Mouse (Mus musculus): ENCODE measurements at regions not wholly inside any gene's neighbourhood (a gene's known extent, or its start where the extent isn't known, plus 50 kb on each side); places are given as distances from the start of the nearest gene placed in this dataset.
A peak's percentile ranks its signal among the peaks of the same experiment; 100 is the strongest.

DNA sequence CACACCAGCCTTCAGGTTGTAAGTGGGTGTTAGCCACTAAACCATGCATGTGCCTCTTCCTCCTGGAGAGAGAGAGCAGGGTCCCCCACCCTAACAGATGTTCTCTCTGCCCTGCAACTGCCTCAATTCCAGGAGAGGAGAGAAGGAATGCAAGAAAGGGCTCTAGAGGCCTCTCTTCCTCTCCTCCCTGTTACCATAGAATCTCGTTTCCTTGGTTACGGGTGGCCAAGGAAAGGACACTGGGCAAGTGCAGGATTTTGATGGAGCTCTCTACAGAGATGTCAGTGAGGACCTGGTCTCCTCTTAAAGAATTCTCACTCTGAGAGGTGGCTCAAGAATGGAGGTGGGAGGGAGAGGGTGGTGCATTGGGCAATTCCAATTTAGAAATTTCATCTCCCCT is 275.4 kb upstream of the N4bp1 start:
- DNase-seq (ENCODE audit: low spot score) (no peak), ATAC-seq (replicated peaks; ENCODE audit: low FRiP score, low read depth) (no peak)
- no peak overlapping the region for H3K4me3 ChIP-seq (replicated peaks; ENCODE audit: low read depth, low read length)
- no peaks in the 10 kb centered on the region for H3K4me1 ChIP-seq (replicated peaks; ENCODE audit: insufficient read depth, low read length)
- no peak overlapping the region for H3K27ac ChIP-seq
- WGBS, result 81% methylated on average over 2 of the region's 2 CpGs
- no peak overlapping the region for H3K9ac ChIP-seq (ENCODE audit: low read depth, low read length)
- H3K36me3 ChIP-seq (ENCODE audit: insufficient read depth, low read length), result no peaks in the 10 kb centered on the region
- H3K9me3 ChIP-seq (replicated peaks; ENCODE audit: low read length), result no peaks in the 10 kb centered on the region
- H3K27me3 ChIP-seq (ENCODE audit: insufficient read depth, low read length), result no peaks in the 10 kb centered on the region
- no peak for TF ChIP-seq CTCF (IDR thresholded peaks at IDR 0.05; ENCODE audit: low read depth)
- no peak overlapping the region for H3K4me2 ChIP-seq (ENCODE audit: low read length)

DNA sequence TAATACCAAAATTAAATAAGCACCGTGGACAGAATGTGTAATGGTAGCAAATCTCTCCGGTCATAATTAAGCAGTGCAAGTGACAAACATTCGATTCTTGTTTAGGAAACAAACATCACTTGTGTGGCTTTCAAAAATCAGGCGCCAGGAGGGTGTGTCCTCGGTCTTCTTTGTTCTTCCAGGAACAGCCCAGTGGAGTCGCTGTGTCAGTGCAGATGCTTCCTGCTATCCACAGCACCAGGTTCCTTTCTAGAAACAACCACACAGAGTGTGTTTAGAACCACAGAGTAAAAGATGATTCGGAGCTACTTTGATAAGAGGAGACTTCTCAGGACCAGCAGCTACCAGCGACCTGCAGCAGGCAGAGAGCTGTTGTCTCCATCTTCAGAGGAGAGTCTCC is 273.3 kb upstream of the N4bp1 start:
- Histone ChIP-seq H3K27ac (no peak overlapping the region), H3K4me3 (replicated peaks; ENCODE audit: low read depth, low read length) (no peak overlapping the region), H3K4me2 (ENCODE audit: low read length) (no peak overlapping the region), H3K9me3 (replicated peaks; ENCODE audit: low read length) (no peaks in the 10 kb centered on the region), H3K9ac (ENCODE audit: low read depth, low read length) (no peak overlapping the region), H3K27me3 (ENCODE audit: insufficient read depth, low read length) (no peaks in the 10 kb centered on the region), H3K4me1 (replicated peaks; ENCODE audit: insufficient read depth, low read length) (no peaks in the 10 kb centered on the region), H3K36me3 (ENCODE audit: insufficient read depth, low read length) (no peaks in the 10 kb centered on the region)
- WGBS, result 57% methylated on average over 8 of the region's 8 CpGs
- no peak; the same call in 1 of the 2 replicates for TF ChIP-seq CTCF (IDR thresholded peaks at IDR 0.05; ENCODE audit: low read depth)
- ATAC-seq (replicated peaks; ENCODE audit: low FRiP score, low read depth) (no peak), DNase-seq (ENCODE audit: low spot score) (peak; percentile 6)

DNA sequence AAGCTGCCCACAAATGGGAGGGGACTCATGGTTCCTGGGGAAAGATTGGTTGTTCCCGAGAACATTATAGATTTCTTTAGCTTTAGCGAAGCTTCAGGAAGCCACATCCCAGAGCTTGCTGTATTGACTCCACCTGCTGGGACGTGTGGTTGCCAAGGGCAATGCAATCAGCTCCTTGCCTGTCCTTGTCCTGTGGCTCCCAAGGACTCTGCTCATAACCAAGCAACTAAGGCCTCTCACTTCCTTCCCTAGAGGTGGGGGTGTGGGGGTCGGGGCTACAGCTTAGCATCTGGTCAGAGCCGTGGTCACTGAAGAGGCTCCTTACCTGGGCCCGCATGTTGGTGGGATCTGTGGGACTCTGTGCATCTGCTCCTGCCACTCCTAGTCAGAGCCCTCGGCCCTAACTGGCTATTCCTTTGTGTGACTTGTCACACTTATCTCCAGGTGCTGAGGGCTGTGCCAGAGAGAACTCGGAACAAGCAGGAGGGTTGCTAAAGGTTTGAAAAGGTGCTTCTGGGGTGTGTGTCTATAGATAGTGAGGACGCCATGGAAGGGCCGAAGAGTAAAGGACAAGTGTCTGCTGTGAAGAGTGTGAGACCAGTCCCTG is 270.9 kb upstream of the N4bp1 start:
- no peaks in the 10 kb centered on the region for H3K9me3 ChIP-seq (replicated peaks; ENCODE audit: low read length)
- H3K27ac ChIP-seq, result no peak overlapping the region
- no peaks in the 10 kb centered on the region for H3K36me3 ChIP-seq (ENCODE audit: insufficient read depth, low read length)
- H3K4me1 ChIP-seq (replicated peaks; ENCODE audit: insufficient read depth, low read length), result no peaks in the 10 kb centered on the region
- no peak overlapping the region for H3K4me3 ChIP-seq (replicated peaks; ENCODE audit: low read depth, low read length)
- ATAC-seq (replicated peaks; ENCODE audit: low FRiP score, low read depth) (no peak), DNase-seq (ENCODE audit: low spot score) (no peak)
- no peak overlapping the region for H3K9ac ChIP-seq (ENCODE audit: low read depth, low read length)
- no peaks in the 10 kb centered on the region for H3K27me3 ChIP-seq (ENCODE audit: insufficient read depth, low read length)
- H3K4me2 ChIP-seq (ENCODE audit: low read length), result no peak overlapping the region
- WGBS, result 85% methylated on average over 10 of the region's 10 CpGs
- no peak for TF ChIP-seq CTCF (IDR thresholded peaks at IDR 0.05; ENCODE audit: low read depth)

DNA sequence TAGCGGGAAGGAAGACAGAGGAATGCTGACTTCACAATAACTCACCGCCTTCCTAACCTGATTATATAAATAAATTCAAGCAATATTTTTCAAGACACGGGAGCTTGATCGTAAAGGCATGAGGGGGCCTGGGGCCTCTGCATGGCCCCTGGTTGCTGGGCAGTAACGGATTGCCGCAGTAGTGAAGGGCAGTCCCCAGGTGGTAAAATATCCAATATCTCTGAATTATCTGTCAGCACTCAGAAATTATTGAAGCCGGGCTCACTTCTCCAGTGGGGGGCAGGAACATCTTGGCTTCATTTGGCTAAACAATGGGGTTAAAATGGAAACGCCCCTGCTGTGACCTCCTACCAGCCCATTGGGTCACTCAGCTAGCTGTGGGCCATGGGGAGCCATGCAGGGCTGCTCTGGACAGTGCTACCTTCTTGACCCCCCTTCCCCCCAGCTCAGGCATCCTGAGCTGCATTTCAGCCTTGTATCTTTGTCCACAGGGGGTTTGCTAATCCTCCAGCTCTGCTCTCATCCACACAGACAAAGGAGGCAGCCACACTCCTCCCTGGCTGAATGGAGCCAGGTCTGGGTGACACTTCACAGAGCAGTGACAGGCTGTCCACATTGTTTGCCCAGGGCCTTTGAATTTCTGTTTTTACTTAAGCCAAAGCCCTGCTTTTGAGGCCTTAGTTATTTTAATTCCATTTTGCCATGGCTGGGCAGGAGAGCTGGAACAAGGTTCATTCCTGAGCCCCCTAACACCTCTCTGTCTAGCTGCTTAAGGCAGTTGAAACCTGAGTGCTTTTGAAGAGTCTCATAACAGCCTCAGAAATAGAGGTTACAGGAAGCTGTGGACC is 267.2 kb upstream of the N4bp1 start:
- H3K4me3 ChIP-seq (replicated peaks; ENCODE audit: low read depth, low read length), result no peak overlapping the region
- WGBS, result 46% methylated on average over 8 of the region's 8 CpGs
- ATAC-seq (replicated peaks; ENCODE audit: low FRiP score, low read depth) (no peak), DNase-seq (ENCODE audit: low spot score) (no peak)
- no peaks in the 10 kb centered on the region for H3K4me1 ChIP-seq (replicated peaks; ENCODE audit: insufficient read depth, low read length)
- no peak overlapping the region for H3K4me2 ChIP-seq (ENCODE audit: low read length)
- H3K36me3 ChIP-seq (ENCODE audit: insufficient read depth, low read length), result no peaks in the 10 kb centered on the region
- no peak overlapping the region for H3K27ac ChIP-seq
- no peak overlapping the region for H3K9ac ChIP-seq (ENCODE audit: low read depth, low read length)
- TF ChIP-seq CTCF (IDR thresholded peaks at IDR 0.05; ENCODE audit: low read depth), result no peak
- H3K9me3 ChIP-seq (replicated peaks; ENCODE audit: low read length), result no peaks in the 10 kb centered on the region
- no peaks in the 10 kb centered on the region for H3K27me3 ChIP-seq (ENCODE audit: insufficient read depth, low read length)

DNA sequence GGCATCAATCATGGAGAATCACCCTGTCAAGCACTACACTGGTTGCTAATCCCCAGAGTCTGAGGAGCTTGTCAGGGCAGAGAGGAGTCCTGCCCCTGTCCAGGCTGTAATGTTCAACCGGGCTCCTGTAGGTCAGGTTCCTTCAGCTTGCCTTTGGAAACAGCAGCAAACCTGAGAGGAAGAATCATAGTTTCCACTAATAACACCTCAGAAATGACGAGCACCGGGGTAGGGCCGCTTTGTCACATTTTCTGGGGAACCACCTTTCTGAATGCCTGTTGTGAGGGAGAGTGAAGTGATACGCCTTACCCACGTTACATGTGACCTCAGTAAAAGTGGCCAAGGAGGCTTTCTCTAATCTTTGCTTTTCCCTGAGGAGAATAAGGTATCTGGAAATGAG is 263.8 kb upstream of the N4bp1 start:
- 86% methylated on average over 6 of the region's 6 CpGs for WGBS
- no peak for TF ChIP-seq CTCF (IDR thresholded peaks at IDR 0.05; ENCODE audit: low read depth)

DNA sequence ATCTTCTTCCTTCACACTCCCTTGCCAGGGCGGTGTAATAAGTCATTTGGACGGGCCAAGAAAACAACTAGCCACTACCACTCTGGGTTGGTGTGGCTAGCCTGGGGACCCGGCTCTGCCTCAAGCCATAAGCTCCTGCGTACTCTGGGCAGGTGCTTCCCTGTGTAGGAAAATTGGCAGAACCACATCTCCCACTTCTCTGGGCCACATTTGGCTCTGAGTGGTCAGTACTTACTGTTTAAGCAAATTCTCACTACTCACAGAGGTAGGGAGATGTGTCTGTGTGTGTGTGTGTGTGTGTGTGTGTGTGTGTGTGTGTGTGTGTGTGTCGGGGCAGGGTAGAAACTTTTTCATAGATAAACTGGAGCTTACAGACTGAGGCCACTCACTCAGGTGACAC is 262.6 kb upstream of the N4bp1 start:
- Histone ChIP-seq H3K9me3 (replicated peaks; ENCODE audit: low read length) (no peaks in the 10 kb centered on the region), H3K4me2 (ENCODE audit: low read length) (no peak overlapping the region), H3K27me3 (ENCODE audit: insufficient read depth, low read length) (no peaks in the 10 kb centered on the region), H3K27ac (no peak overlapping the region), H3K36me3 (ENCODE audit: insufficient read depth, low read length) (no peaks in the 10 kb centered on the region), H3K9ac (ENCODE audit: low read depth, low read length) (no peak overlapping the region), H3K4me3 (replicated peaks; ENCODE audit: low read depth, low read length) (no peak overlapping the region), H3K4me1 (replicated peaks; ENCODE audit: insufficient read depth, low read length) (no peaks in the 10 kb centered on the region)
- DNase-seq (ENCODE audit: low spot score), result no peak
- 60% methylated on average over 5 of the region's 5 CpGs for WGBS
- ATAC-seq (replicated peaks; ENCODE audit: low FRiP score, low read depth), result no peak
- no peak for TF ChIP-seq CTCF (IDR thresholded peaks at IDR 0.05; ENCODE audit: low read depth)

More for the DNA sequence above, 263.8 kb upstream of the N4bp1 start:
- H3K27me3 ChIP-seq (ENCODE audit: insufficient read depth, low read length), result no peaks in the 10 kb centered on the region
- no peak overlapping the region for H3K27ac ChIP-seq
- no peak overlapping the region for H3K4me3 ChIP-seq (replicated peaks; ENCODE audit: low read depth, low read length)
- no peak overlapping the region for H3K4me2 ChIP-seq (ENCODE audit: low read length)
- ATAC-seq (replicated peaks; ENCODE audit: low FRiP score, low read depth), result no peak
- H3K9me3 ChIP-seq (replicated peaks; ENCODE audit: low read length), result no peaks in the 10 kb centered on the region
- no peaks in the 10 kb centered on the region for H3K36me3 ChIP-seq (ENCODE audit: insufficient read depth, low read length)
- H3K4me1 ChIP-seq (replicated peaks; ENCODE audit: insufficient read depth, low read length), result no peaks in the 10 kb centered on the region
- DNase-seq (ENCODE audit: low spot score), result no peak
- H3K9ac ChIP-seq (ENCODE audit: low read depth, low read length), result no peak overlapping the region

All from kidney, postnatal 0 days (tissue).